Mouse (Mus musculus) cerebellum, adult 11 months (tissue): Measurements from ENCODE around the gene Samd4b.

Experiments
- DNase-seq: peaks from one replicate; pipeline ENCODE4 v3.0.0; 2022

Samd4b gene

DNA sequence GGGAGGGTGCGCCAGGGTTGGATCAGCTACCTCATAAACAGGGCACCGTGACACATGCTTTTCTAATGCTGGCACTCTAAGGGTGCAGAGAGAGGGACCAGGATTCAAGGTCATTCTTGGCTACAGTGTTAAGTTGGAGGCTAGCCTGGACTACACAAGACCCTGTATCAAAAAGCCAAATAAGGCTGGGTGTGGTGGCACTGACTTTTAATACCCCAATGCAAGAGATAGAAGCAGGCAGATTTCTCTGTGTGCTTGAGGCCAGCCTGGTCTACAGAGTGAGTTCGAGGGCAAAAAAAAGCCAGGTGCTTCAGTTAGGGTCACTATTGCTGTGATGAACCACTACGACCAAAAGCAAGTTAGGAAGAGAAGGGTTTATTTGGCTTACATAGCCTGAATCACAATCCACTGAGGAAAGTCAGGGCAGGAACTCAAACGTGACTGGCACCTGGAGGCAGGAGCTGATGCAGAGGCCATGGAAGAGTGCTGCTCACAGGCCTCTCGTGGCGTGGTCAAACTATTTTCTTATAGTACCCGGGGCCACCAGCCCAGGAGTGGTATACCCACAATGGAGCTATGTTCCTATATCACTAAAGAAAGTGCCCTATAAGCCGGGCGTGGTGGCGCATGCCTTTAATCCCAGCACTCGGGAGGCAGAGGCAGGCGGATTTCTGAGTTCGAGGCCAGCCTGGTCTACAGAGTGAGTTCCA is 156.0 kb downstream of the Samd4b start:
- no peak for DNase-seq

DNA sequence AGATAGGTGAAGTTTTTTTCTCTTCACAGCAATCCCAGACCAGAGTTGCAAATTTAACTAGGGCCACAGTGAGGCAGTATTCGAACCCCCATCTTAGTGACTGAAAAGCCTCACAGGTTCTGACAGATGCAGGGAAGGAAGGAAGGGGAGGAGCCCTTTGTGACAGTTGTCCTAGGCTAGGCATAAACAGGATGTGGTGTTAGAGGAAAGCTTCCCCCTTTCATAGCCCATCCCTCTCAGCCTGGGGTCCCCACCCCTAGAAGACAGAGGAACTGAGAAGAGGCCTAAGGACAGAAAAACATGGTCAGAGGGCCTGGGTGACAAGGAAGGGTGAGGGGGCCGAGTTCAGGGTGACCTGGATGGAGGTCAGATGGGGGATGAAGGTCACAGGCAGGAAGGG is 157.2 kb downstream of the Samd4b start:
- DNase-seq = no peak

DNA sequence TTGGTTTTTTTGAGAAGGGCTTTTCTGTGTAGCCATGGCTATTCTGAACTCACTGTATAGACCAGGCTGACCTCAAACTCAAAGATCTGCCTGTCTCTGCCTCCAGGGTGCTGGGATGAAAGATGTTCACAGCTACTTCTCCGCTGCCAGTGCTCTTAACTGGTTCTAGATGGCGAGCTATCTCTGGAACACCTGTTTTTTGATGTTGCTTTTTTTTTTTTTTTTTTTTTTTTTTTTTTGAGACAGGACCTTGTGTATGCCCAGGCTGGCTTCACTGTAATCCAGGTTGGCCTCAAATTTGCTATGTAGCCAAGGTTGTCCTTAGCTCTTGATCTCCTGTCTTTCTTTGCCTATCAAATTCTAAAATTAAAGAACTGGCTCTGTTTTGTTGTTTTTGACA is 159.2 kb downstream of the Samd4b start:
- no peak for DNase-seq

DNA sequence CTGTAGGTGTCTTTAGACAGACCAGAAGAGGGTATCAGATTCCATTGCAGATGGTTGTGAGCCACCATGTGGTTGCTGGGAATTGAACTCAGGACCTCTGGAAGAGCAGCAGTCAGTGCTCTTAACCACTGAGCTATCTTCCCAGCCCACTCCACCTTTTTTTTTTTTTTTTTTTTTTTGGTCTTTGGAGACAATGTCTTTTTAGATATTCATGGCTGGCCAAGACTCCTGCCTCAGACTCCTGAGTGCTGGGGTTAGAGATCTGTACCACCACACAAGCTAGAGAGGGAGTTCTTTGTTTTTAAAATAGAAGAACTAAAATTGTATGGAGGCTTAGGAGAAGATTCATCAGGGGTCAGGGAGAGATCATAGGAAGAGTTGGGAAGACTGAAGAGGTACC is 160.0 kb downstream of the Samd4b start:
- DNase-seq = no peak

DNA sequence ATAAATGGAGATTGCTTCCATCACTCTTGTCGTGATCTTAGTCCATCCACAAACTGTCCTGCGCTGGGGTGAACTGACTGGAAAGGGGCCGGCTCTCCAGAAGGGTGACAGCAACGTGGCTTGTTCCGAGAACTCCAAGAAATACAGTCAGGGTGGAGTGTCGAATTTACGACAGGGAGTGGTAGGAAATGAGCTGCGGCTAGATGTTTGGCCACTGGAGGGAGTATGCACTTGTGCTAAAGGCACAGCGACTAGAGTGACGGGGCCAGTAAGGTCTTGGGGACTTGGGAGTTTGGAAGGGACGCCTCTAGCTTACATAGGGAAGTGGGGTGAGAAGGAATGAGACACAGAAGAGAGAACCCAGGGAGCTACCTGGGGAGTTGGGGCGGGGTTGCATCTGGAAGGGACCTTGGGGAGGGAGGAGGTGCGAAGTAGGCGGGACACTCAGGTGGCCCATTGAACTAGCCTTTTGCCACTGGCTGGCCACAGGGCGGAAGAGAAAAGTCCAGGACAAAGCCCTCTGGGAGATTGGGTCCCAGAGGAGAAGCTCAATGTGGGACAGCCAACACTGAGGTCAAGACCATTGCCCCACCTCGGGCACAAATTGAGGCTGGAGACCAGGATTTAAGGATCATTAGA is 160.9 kb downstream of the Samd4b start, which contains the start of gene Gmfg:
TSS of gene Gmfg (plus strand) at position 516 of the 639 bp plus-strand sequence.
- DNase-seq = peak; percentile 68

DNA sequence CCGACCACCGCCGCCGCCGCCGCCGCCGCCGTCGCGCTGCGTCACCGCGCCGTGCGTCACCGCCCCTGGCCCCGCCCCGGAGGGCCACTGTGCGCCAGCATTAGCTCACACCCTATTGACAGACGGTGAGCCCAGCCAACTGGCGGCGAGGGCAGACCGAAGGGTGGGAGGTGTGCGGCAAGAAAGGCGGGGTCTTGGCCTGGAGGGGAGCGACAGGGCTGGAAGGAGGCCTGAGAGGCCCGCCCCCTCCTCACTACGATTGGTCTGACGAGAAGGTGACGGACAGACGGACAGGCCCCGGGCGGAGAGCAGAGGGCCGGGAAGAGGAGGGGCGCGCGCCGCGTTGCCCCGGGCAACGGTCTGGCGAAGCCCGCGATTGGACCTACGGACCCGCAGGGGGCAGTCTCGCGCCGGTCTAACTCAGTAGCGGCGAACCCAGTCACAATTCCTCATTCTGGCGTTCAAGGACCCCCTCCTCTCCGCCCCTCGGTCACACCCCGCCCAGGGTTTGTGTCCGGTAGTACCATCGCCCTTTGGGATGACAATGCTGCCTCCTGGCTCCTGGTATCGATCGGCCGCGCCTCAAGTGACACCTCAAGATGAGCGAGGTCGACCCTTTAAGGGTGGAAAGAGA is 161.6 kb downstream of the Samd4b start:
- peak; percentile 100 for DNase-seq

DNA sequence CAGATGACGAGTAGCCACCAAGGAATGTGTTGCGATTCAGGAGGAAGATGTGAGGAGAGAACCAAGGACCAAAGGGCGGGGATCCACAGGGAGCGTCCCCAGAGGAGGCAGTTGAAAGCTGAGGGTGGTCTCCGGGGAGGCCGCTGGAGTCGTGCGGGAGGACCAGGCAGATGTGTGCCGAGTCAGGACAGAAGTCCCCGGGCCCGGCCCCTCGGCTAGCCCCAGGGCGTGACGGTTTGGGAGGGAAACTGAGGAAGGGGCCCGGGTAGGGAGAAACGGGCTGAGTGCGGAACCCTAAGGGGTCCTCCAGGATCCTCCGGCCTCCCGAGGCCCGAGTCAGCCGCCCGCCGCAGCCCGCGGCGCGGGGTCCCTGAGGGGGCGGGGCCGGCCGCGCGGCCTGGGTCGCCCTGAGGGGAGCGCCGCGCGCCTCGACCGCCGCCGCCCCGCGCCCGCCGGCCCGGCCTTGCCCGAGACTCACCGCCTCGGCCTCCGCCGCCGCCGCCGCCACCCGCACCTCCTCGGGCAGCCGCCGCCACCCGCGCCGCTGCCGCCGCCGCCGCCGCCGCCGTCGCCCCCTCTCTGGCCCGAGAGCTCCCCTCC is 162.2 kb downstream of the Samd4b start:
- peak; percentile 55 for DNase-seq

DNA sequence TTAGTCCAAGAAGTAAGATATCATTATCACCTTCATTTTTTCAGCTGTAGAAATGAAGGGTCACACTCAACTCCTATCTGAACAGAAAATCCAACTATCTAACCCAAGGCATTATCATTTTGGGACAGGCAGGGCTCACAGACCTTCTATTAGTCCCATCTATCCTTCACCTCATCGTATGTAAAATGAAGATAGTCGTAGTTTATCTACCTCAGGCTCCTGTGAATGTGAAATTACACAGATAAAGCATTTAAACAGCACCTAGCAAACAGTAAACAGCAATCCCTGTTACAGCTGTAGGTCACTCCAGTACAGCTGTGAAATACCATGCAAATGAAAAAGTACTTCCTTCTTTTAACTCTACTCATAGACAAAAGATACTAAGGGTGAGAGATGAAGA is 165.7 kb downstream of the Samd4b start:
- DNase-seq = no peak

DNA sequence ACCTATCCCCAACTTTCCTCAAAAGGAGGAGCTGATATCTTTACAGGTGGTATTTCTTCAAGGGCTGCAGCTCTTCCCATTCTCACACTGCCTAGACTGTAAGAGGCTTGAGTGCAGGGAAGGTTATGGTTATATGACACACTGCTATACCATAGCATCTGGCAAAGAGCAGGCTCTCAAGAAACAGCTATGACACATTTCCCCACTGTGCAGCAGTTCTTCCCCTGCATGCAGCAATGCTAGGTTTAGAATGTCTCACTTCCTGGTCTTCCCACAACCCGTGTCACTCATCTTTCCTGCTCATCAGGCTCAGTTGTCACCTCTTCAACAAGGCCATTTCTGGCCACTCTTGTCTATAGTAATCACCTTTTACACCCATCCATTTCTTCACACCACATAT is 167.4 kb downstream of the Samd4b start:
- DNase-seq = no peak

DNA sequence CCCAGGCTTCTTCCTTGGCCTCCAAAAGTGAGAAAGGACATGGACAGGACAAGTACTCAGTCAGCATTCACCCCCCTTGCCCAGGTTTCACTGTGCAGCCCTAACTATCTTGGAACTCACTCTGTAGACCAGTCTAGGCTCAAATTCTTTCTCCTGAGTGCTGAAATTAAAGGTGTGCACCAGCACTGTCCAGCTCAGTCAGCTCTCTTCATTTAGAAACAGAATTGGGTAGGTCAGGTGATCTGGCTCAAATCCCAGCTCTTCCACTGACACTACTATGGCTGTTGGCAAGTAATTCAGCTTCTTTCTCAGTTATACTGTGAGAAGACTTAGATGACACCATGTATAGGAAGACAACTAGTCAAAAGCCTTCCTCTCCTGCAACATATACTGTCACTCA is 170.2 kb downstream of the Samd4b start:
- no peak for DNase-seq

DNA sequence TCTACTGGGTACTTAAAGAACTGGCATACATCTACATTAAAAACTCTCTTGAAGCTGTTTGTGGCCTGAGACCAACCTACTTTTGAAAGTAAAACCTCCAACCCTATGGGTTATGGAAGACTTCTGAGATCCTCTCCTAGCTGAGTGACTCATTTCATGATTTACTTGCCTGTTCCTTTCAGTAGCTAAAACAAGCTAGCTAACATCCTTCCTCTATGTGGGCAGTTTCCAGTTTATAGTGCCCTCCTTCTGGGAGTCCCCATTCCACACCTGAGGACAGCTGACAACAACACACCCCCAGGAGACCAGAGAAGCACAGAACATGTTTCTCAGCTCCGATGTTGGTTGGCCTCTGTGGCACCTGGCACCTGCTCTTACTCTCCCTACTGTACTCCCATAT is 174.9 kb downstream of the Samd4b start:
- no peak for DNase-seq

DNA sequence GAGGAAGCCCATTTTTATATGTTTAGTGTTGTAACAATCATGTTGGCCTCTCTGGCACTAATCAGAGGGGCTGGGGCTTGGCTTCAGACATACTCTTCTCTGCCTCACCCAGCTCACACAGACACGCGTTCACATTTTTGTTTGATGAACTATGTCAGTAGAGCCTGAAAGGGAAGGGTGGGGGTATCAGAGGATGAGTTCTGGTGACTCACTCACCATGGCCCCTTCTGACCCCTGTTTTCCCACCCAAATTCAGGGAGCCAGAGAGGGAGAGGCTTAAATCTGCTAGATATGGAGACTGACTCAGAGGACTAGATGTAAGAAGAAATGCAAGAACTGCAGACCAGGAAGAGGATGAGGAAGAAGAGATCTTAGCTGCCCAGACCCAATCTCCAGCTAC is 178.5 kb downstream of the Samd4b start:
- no peak for DNase-seq

DNA sequence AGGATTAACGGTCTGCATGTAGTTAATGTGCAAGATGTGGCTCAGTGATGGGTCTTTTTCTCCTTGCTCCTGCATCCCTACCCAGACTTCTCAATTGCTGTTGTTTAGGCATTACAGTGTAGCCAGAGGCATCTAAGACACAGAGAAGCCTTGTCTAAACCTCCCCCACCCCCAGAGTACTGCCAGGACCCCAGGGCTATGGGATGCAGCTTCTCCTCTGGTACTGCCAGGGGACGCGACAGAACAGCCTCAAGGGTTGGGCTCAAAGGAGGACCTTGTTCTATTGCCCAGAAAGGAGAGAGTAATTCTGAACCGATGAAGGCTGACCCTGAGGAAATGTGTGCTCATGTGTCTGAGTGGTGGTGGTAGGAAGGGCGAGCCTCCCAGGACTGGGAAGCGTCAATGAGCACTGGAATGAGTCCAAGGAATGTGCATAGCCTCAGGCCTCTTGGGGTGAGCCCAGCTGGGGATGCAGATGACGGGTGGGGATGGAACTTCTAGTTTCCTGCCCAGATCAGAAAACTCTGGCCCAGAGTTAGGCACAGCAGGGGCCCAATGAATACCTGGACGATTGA is 179.8 kb downstream of the Samd4b start:
- DNase-seq = no peak

DNA sequence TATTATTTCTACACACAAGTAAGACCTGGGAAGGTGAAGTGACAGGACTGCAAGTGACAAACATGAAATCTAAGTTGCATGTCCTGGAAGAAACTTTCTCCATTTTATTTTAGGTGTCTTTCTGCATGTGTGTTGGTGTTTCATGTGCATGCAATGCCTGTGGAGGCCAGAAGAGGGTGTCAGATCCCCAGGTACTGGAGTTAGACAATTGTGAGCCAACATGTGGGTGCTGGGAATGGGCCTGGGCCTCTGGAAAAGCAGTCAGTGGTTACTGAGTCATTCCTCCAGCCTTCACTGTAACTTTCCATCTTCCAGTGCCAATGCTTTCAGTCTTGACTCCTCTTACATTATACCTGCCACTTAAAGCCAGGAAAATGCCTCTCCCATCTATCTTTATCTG is 180.6 kb downstream of the Samd4b start:
- no peak for DNase-seq

DNA sequence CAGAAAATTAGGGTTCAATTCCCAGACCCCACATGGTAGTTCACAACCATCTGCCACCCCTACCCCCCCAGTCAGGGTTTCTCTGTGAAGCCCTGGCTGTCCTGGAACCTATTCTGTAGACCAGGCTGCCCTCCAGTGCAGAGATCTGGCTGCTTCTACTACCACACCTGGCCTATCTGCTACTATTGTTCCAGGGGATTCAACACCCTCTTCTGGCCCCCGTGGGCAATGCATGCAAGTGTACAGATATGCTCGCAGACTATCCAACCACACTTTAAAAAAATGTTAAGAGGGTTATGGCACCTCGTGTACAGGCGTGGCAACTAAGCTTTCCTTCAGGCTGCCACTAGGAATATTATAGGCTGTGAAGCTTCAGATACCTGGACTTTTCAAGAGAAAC is 185.1 kb downstream of the Samd4b start:
- no peak for DNase-seq

DNA sequence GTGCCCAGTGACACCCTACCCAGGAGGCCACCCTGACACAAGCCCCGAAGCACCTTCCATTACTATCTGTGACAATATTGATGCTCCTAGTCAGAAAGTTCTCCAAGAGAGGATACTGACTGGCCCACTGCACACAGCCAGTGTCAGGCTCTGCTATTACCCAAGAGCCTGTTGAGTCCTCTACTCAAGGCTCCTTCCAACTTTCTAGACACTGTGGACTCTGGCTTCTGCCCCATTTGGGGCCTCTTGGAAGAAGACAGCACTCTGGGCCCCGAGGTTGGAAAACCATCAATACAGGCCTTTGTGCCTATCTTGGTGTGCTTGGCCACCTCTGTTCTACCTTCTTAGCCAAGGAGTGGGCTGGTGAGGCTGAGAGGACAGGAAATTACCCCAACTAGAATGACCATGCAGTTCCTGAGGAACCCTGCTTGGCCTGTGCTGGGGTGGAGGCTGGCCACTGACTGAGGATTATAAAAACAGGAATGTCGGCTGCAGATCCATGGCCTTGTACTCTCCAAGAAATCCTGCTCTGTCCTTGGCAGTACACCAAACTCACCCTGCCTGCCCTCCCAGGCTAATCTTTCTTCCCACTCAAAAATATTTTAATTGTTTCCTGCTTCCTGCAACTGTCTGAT is 187.0 kb downstream of the Samd4b start:
- DNase-seq = no peak

DNA sequence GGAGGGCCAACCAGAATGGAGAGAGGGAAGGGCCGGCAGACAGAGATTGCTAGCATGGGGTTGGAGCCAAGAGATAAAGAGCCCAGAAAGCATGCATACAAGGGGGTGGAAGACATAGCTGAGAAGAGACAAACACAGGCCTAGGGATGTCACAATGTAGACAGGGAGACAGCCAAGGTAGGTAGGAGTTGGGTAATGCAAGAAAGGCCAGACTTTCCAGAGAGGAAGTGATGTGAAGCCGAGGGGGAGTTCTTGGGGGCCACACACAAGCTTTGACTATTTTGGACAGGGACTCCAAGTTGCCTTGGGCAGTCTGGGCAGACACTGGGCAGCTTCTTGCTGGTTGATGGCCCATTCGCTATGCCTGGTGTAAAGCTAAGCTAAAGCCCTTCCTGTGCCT is 196.0 kb downstream of the Samd4b start:
- DNase-seq = no peak

DNA sequence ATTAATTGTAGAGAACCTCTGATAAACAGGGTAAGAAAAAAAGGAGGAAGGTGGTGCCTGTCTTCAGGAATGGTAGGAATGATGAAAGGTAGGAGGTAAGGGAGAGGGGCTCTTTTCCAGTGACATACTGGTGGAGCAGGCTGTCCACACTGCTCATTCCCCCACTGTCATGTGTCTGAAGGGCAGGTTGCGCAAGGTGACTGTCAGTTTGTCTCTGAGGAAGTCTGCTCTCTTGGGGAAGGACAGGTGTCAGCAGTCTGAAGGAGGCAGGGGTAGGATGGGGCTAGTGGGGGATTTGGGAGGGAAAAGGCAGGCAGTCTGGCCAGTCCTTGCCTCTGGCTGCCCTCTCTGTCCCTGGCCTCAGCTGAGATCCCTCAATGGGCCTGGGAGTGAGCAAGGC is 196.9 kb downstream of the Samd4b start:
- DNase-seq = no peak

DNA sequence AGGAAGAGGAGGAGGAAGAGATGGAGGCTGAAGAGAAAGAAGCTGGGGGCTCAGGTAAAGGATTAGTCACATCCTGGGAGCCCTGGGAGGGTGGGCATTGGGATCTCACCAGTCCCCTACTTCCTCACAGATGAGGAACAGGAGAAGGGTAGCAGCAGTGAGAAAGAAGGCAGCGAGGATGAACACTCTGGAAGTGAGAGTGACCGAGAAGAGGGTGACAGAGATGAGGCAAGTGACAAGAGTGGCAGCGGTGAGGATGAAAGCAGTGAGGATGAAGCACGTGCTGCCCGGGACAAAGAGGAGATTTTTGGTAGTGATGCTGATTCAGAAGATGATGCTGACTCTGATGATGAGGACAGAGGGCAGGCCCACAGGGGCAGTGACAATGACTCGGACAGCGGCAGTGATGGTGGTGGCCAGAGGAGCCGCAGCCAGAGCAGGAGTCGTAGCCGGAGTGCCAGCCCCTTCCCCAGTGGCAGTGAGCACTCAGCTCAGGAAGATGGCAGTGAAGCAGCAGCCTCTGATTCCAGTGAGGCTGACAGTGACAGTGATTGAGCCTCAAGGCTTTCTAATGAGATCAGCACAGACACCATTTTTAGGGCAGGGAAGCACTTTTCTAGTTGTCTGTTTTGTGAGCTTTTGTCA is 199.1 kb downstream of the Samd4b start:
- DNase-seq = no peak

DNA sequence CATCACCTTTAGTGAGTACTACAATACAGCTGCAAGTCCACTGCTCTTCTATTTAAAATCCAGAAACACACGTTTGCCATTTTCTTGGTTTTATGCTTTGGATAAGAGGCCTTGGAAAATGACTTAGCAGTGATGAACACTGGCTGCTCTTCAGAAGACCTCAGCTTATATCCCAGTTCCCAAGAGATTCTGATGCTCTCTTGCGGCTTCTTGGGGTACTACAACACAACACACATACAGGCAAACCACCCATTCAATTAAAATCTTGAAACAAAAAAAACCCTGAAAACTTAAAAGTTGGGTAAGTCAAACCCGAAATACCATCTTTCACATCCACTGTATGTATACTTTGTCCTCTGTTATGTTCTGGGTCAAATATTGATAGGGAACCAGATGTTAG is 199.9 kb downstream of the Samd4b start:
- DNase-seq = no peak

DNA sequence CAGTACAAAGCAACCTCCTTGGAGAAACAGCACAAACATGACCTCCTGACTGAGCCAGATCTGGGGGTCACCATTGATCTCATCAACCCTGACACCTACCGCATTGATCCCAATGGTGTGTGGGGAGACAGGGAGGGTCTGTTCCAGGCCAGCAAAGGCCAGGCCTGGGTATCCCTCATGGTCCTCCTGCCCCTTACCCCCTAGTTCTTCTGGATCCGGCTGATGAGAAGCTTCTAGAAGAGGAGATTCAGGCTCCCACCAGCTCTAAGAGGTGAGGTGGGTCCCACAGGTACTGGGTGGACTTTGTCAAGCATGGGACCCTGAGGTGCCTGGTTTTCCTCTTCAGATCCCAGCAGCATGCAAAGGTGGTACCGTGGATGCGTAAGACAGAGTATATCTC is 202.5 kb downstream of the Samd4b start:
- no peak for DNase-seq

DNA sequence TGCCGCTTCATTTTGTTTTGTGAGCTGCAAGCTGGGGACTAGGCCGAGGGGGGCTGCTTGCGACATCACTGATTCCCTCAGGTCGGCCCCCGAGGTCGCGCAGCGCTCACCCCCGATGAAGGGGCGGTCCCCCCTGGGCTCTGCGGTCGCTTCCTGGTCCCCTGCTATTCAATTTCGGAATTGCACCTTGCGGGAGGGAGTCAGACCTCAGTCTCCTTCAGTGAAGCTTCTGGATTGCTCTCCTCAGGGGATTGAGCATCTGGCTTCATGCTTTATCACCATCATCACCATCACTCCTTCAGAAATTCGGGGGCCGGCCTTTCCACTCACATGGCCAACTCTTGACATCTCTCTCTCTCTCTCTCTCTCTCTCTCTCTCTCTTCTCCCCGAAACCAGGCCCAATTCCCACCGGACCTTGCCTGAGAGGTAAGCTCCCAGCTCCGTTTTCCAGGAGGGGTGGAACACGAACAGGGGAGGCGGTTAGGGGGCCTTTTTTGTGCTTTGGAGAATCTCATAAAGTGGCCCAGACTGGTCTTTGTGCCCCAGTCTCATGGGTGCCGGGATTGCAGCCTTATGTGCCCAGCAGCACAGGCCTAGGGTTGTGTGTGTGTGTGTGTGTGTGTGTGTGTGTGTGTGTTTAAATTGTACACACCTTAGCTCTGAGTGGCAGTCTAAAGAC is 204.5 kb downstream of the Samd4b start:
- no peak for DNase-seq
